Mouse (Mus musculus) cortical plate, adult 2 months (tissue): ENCODE results near the gene Get4. TPM values are rescaled to one million over a fixed set of nuclear protein-coding genes. Genes with fewer than 3 reads are reported as not detected.

Experiments
- H3K27ac ChIP-seq: fragments of 200-500 bp; 2 replicates; pipeline ENCODE4 v1.5.1; 2012; ENCODE audit warnings: low read length, control low read depth, inconsistent platforms; ENCODE audit not compliant: insufficient read depth
- H3K4me1 ChIP-seq: fragments of 200-500 bp; 2 replicates; pipeline ENCODE4 v1.6.1; 2011; ENCODE audit warnings: low read length; ENCODE audit not compliant: control insufficient read depth, insufficient read depth
- H3K4me3 ChIP-seq: fragments of 200-500 bp; 2 replicates; pipeline ENCODE4 v1.5.1; 2011; ENCODE audit warnings: mild to moderate bottlenecking, low read length, control low read depth; ENCODE audit not compliant: insufficient read depth
- CTCF ChIP-seq: fragments of 200-500 bp; IDR thresholded peaks from 2 replicates; pipeline ENCODE4 v1.5.1; 2011; ENCODE audit warnings: mild to moderate bottlenecking, control low read depth, low read length; ENCODE audit not compliant: insufficient read depth; ENCODE audit errors: extremely low read depth
- POLR2A ChIP-seq: fragments of 200-500 bp; IDR thresholded peaks from 2 replicates; pipeline ENCODE4 v1.6.1; 2011; ENCODE audit warnings: mild to moderate bottlenecking, low read length, control low read depth; ENCODE audit not compliant: insufficient read depth; ENCODE audit errors: extremely low read depth
- polyA plus RNA-seq: library from polyadenylated mRNA; depleted of rRNA; stranded (reverse); fragments of >200 nt; gene quantifications from 2 replicates; pipeline ENCODE4 v1.2.3, GENCODE M21; 2012

Get4 gene
- polyA plus RNA-seq, 1 experiment, result 82.6 TPM

DNA sequence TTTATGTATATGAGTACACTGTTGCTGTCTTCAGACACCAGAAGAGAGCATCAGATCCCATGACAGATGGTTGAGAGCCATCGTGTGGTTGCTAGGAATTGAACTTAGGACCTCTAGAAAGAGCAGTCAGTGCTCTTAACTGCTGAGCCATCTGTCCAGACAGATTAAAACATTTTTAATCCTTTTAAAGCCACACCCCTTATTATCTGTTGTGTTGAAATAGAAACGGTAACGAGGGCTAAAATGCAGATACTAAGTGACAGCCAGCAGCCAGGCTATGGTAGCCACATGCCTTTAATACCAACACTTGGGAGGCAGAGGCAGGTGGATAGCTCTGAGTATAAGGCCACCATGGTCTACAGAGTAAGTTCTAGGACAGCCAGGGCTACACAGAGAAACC lies 20.0 kb upstream of the Get4 start:
- no peak for TF ChIP-seq POLR2A
- TF ChIP-seq CTCF, result no peak

DNA sequence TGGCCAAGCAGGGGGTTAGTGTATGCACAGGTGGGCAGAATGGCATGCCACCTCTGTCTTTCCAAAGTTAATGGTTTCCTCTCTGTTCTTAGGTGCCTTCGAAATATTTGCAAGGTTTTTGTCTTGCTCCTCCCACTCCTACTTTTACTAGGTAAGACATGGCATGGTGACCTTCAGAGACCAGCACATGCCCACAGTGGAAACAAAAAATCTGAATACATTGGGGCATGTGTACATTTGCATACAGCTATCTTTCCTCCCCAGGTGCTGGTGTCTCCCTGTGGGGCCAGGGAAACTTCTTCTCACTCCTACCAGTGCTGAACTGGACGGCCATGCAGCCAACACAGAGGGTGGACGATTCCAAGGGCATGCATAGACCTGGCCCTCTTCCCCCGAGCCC lies 17.7 kb upstream of the Get4 start:
- no peak overlapping the region for H3K4me3 ChIP-seq
- no peaks in the 10 kb centered on the region for H3K4me1 ChIP-seq
- TF ChIP-seq CTCF (no peak), POLR2A (no peak)
- no peak overlapping the region for H3K27ac ChIP-seq

More for the DNA sequence above, 20.0 kb upstream of the Get4 start:
- Histone ChIP-seq H3K4me3 (no peak overlapping the region), H3K27ac (no peak overlapping the region), H3K4me1 (no peaks in the 10 kb centered on the region)

DNA sequence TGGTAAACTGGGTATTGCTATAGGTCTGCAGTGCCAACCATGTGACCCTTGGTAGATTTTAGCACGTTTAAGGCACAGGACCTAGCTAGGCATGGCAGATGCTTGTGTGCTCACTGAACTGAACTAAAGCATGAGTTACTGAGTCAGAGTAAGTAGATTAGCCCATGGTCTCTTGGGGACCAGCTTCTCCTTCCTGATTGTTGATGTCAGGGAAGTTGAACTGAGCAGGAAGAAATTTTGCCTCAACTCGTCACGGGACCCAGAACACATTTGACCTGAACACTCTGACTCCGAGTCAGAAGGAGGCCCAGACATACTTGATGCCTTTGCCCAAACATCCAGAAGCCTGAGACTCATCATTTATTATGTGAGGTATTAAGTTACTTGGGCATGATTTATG lies 14.7 kb upstream of the Get4 start:
- Histone ChIP-seq H3K27ac (no peak overlapping the region), H3K4me1 (peaks cover 2% of the 10 kb centered on the region; the same call in 1 of the 2 replicates), H3K4me3 (no peak overlapping the region)
- TF ChIP-seq CTCF, result no peak
- no peak for TF ChIP-seq POLR2A

DNA sequence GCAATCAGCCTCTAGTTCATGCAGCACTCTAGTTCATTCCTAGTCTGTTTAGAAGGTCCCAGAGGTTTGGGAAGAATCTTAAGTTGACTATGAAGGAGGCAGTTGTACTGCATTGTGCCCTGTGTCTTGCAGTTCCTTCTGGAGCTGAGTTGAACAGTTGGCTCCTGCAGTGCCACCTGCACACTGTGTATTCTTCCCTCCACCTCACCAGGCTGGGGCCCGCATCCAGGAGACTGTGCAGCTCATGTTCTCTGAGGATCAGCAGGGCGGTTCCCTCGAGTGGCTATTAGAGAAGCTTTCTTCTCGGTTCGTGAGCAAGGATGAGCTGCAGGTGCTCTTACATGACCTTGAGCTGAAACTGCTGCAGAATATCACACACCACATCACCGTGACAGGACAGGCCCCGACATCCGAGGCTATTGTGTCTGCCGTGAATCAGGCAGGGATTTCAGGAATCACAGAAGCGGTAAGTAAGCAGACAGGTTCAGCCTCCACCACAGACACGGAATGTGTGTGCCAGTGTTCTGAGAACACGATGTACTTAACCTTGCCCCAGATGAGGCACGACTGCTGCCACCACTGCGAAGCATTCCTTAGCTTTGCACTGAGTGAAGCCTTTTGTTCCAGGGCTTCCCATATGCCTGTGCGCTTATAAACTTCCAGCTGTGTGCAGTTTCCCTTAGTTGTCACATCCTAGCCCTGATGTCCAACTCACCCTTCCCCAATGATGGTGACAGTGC lies 10.9 kb upstream of the Get4 start:
- no peak overlapping the region for H3K27ac ChIP-seq
- peaks cover 2% of the 10 kb centered on the region; the same call in 1 of the 2 replicates for H3K4me1 ChIP-seq
- no peak for TF ChIP-seq CTCF
- TF ChIP-seq POLR2A, result no peak
- no peak overlapping the region for H3K4me3 ChIP-seq

DNA sequence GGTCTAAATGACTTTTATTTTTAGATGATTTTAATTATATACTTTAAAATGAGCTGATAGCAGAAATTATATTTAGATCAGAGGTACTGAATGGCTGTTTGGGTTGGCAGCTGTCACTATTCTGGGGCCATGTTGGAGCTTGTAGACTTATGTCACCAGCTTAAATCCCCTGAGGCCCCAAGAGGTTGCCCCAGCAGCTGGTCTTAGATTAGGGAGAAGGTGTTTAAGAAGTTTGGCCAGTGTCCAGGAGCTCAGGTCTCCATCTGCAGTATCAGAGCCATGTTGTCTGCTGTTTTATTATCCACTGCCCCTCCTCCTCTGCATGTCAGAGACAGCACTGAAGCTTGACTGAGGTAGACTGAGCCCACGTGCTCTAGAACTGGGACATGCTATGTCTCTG lies 8.7 kb upstream of the Get4 start:
- Histone ChIP-seq H3K4me1 (peaks cover 2% of the 10 kb centered on the region; the same call in 1 of the 2 replicates), H3K27ac (no peak overlapping the region), H3K4me3 (no peak overlapping the region)
- TF ChIP-seq CTCF (no peak), POLR2A (no peak)

DNA sequence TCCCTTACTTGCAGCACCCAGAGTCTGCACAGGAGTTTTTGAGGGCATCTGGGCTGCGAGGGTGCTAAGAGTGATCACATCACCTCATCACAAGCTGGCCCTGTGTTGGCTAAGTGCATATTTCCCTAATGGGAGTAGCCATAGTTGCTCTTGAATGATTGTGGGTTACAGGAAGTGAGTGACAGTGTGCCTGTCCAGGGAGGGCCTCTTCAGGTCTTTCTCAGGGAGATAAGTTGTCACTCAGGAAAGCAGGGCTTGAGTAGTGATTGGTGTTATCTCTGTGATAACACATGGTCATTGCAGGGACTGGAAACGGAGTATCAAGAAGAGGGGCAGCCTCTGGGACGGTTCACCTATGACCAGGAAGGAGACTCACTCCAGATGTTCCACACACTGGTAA lies 4.4 kb upstream of the Get4 start:
- H3K4me3 ChIP-seq, result no peak overlapping the region
- no peak for TF ChIP-seq CTCF
- no peak for TF ChIP-seq POLR2A
- no peaks in the 10 kb centered on the region for H3K4me1 ChIP-seq
- H3K27ac ChIP-seq, result no peak overlapping the region

DNA sequence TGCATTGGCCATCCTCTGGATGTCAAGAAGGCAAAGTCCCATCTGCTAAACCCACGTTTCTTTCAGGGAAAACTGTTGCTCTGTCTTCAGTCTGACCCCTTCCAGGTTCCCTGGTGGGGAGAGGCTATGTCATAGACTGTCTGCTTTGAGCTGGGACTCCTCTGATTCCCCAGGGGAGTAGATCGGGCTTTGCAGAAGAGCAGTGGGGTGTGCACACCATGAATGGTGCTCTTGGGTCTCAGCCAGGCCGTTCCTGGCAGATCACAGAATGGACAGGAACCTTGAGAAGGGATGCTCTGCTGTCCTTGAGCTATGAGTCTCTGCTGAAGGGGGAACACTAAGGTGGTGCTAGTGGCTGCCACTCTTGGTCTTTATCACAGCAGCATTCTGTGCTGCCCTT lies 3.3 kb upstream of the Get4 start:
- Histone ChIP-seq H3K4me1 (peaks cover 2% of the 10 kb centered on the region), H3K27ac (no peak overlapping the region), H3K4me3 (no peak overlapping the region)
- no peak for TF ChIP-seq POLR2A
- TF ChIP-seq CTCF, result no peak

DNA sequence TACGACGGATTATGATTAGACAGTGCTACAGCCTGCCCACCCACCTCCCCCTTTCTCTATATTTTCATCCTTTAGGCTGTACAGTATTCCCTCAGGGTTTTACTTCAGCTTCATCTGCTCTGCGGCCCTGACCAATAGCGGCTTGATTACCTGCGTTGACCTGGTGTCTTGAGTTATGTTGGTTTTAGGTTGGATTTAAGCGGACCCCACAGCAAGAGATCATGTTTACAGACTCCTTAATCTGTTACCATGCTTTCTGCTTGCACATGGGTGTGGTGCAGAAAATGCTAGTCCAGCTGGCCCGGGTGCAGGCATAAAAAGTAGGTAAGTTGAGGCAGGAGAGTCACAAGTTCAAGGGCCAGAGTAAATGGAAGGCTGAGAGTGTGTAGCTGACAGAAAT lies 845 bp upstream of the Get4 start:
- Histone ChIP-seq H3K4me3 (no peak overlapping the region; the same call in 1 of the 2 replicates), H3K27ac (no peak overlapping the region), H3K4me1 (peaks cover 4% of the 10 kb centered on the region)
- no peak for TF ChIP-seq POLR2A
- no peak for TF ChIP-seq CTCF

DNA sequence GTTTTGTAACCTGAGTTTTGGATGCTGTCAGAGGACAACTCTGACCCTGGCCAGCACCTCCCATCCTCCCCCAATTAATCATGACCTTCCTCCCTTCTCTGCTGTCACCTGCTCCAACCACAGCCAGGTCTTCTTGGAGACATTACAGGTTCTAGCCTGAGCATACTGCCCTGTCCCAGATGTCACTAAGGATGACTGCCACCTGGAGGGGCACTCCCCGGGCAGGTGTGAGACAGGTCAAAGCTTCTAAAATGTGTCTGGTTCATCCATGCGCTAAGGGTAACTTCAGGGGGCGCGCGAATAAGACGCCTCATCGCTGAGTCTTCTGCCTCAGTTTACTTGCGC lies 416 bp upstream of the Get4 start:
- TF ChIP-seq CTCF, result no peak
- TF ChIP-seq POLR2A, result no peak
- H3K4me3 ChIP-seq, result peak overlapping the region; percentile 97

DNA sequence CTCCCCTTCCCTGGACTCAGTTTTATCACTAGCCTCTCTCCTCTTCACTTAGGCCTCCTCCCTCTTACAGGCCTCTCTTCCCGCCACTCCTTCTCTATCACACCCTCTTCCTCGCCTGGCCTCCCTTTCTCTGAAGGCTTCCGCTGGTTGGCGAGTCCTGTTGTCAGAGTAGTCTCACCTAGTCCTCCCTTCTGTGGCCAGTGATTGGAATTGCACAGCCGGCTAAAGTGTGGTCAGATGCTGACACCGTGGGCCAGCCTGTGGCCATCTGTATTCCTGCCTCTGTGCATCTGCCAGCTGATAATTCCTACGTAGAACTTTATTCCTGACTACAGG lies 754 bp downstream of the Get4 start:
- TF ChIP-seq CTCF (no peak), POLR2A (no peak)
- H3K27ac ChIP-seq, result peak overlapping the region; percentile 52
- H3K4me1 ChIP-seq, result peaks cover 4% of the 10 kb centered on the region
- peak overlapping the region; percentile 97 for H3K4me3 ChIP-seq

More for the DNA sequence above, 416 bp upstream of the Get4 start:
- Histone ChIP-seq H3K27ac (peak overlapping the region; percentile 60), H3K4me1 (peaks cover 4% of the 10 kb centered on the region)
